ENCODE assay signal across 10 mouse cellular contexts in the genomic region with DNA sequence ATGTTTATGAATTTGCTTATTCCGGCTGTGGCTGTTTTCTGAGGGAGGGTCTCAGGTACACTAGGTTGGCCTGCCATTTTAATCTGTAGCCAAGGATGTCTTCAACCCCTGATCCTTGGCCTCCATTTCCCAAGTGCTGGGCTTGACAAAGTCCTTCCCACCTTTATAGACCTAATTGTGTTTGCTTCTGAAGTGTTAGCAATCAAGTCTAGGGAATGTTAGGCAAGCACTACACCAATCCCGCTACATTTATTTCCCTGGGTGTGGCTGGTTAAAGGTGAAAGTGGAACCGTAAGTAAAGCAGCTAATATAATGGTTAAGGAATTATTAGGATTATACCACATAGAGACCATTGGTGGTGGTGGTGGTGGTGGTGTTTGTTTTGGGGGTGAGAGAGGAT. TPM values are rescaled to one million over a fixed set of nuclear protein-coding genes. Genes with fewer than 3 reads are reported as not detected.
A peak's percentile ranks its signal among the peaks of the same experiment; 100 is the strongest.
DNase-seq lines count a peak whose midpoint lies in the region; ATAC-seq and TF ChIP-seq lines count a peak whose summit lies in the region.
"Had no signal": no experiment of that assay in that cellular context is flagged by ENCODE, and none has a peak within 500 bp of the region (broad histone marks: within the 10 kb centered on the region; RNA-seq: fewer than 3 reads in every experiment).

No protein-coding gene starts in this region.

- DNase-seq in heart, postnatal 4 days: no peak
- no peak for DNase-seq in MEL (ENCODE audit: low read depth, low spot score)
- DNase-seq in midbrain, embryonic 10.5 days (ENCODE audit: low spot score): no peak
- no peak for DNase-seq in embryo, embryonic 10.5 days (ENCODE audit: low spot score)
- no peak for DNase-seq in thymus, postnatal 4 days
- no peak for DNase-seq in frontal cortex, postnatal 36 days (ENCODE audit: low spot score in 2 of 2)
- DNase-seq: kidney, adult 11 months; thymus, postnatal 36 days had no signal

- no peak for TF ChIP-seq POLR2A in MEL (IDR thresholded peaks at IDR 0.05; ENCODE audit: control insufficient read depth in 1 of 2, insufficient read depth in 1 of 2, low read depth in 1 of 2, low read length in 2 of 2, poor library complexity in 1 of 2)

- peaks cover 5% of the 10 kb centered on the region; the same call in 1 of the 2 replicates for H3K4me1 ChIP-seq in heart, embryonic 15.5 days (replicated peaks)
- H3K4me1 ChIP-seq in MEL (ENCODE audit: control insufficient read depth in 1 of 2, insufficient read depth in 2 of 2, low read length in 2 of 2): peaks cover 3 to 6% of the 10 kb centered on the region in 2 experiments; a peak in 3 of 4 replicates
- peaks cover 6% of the 10 kb centered on the region for H3K4me1 ChIP-seq in heart, embryonic 16.5 days (ENCODE audit: control insufficient read depth, insufficient read depth, low read length)
- no peaks in the 10 kb centered on the region for H3K4me1 ChIP-seq in midbrain, embryonic 10.5 days

- peak overlapping the region; percentile 52 for H3K4me2 ChIP-seq in heart, embryonic 15.5 days
- peak overlapping the region; percentile 60 for H3K4me2 ChIP-seq in heart, embryonic 16.5 days (ENCODE audit: low read depth, low read length)

- no peaks in the 10 kb centered on the region for H3K9me3 ChIP-seq in heart, embryonic 15.5 days (replicated peaks)
- H3K9me3 ChIP-seq in MEL (replicated peaks; ENCODE audit: insufficient read depth, low read length): no peaks in the 10 kb centered on the region
- H3K9me3 ChIP-seq in heart, embryonic 16.5 days (replicated peaks; ENCODE audit: control insufficient read depth, low read length): no peaks in the 10 kb centered on the region
- no peaks in the 10 kb centered on the region for H3K9me3 ChIP-seq in midbrain, embryonic 10.5 days (replicated peaks)

- no peak for TF ChIP-seq RAD21 in MEL (IDR thresholded peaks at IDR 0.05; ENCODE audit: low read depth, low read length)

- H3K27ac ChIP-seq in heart, embryonic 15.5 days: no peak overlapping the region
- H3K27ac ChIP-seq in MEL (ENCODE audit: control insufficient read depth, low read depth, low read length): no peak overlapping the region
- H3K27ac ChIP-seq in heart, embryonic 16.5 days (ENCODE audit: low read length): no peak overlapping the region
- no peak overlapping the region for H3K27ac ChIP-seq in midbrain, embryonic 10.5 days (replicated peaks)

- 58% methylated on average over 3 of the region's 3 CpGs for WGBS in heart, embryonic 15.5 days
- WGBS in heart, embryonic 16.5 days: 78% methylated on average over 3 of the region's 3 CpGs
- 95% methylated on average over 3 of the region's 3 CpGs for WGBS in midbrain, embryonic 10.5 days

- no peaks in the 10 kb centered on the region for H3K27me3 ChIP-seq in heart, embryonic 15.5 days
- H3K27me3 ChIP-seq in MEL (ENCODE audit: control insufficient read depth in 1 of 2, insufficient read depth in 2 of 2, low read length in 2 of 2): no peaks in the 10 kb centered on the region
- H3K27me3 ChIP-seq in heart, embryonic 16.5 days (ENCODE audit: control insufficient read depth, insufficient read depth, low read length): no peaks in the 10 kb centered on the region
- H3K27me3 ChIP-seq in midbrain, embryonic 10.5 days (ENCODE audit: low read depth, poor library complexity, severe bottlenecking): peaks cover 5% of the 10 kb centered on the region; the same call in 1 of the 2 replicates

- no peak for TF ChIP-seq EP300 in MEL (IDR thresholded peaks at IDR 0.05; ENCODE audit: low read depth in 1 of 2, low read length in 2 of 2)

- H3K79me2 ChIP-seq in MEL (ENCODE audit: control insufficient read depth, insufficient read depth, low read length, poor library complexity): peaks cover 21% of the 10 kb centered on the region

- H3K4me3 ChIP-seq in heart, embryonic 15.5 days: peak overlapping the region; percentile 38
- H3K4me3 ChIP-seq in MEL (ENCODE audit: control insufficient read depth in 1 of 2, insufficient read depth in 1 of 2, low read depth in 2 of 2, low read length in 2 of 2): peak overlapping the region; percentile 29 to 75; a peak in 3 of 4 replicates
- peak overlapping the region; percentile 48 for H3K4me3 ChIP-seq in heart, embryonic 16.5 days (ENCODE audit: low read length)
- H3K4me3 ChIP-seq in midbrain, embryonic 10.5 days: 0 out of 2 replicates have a peak overlapping the region, but pooled peaks have one; percentile 63

- peaks cover 11% of the 10 kb centered on the region for H3K36me3 ChIP-seq in heart, embryonic 15.5 days
- peaks cover 9 to 19% of the 10 kb centered on the region in 2 experiments for H3K36me3 ChIP-seq in MEL (ENCODE audit: control insufficient read depth in 1 of 2, insufficient read depth in 2 of 2, low read length in 2 of 2)
- peaks cover 7% of the 10 kb centered on the region; the same call in 1 of the 2 replicates for H3K36me3 ChIP-seq in heart, embryonic 16.5 days (ENCODE audit: control insufficient read depth, insufficient read depth)
- H3K36me3 ChIP-seq in midbrain, embryonic 10.5 days: peaks cover 38% of the 10 kb centered on the region

- no peak for ATAC-seq in heart, embryonic 15.5 days (replicated peaks; ENCODE audit: insufficient number of reproducible peaks, insufficient read depth, low FRiP score, low read depth)
- no peak for ATAC-seq in heart, embryonic 16.5 days (replicated peaks; ENCODE audit: extremely low read depth, insufficient read depth, low FRiP score)

- no peak for TF ChIP-seq CTCF in MEL (IDR thresholded peaks at IDR 0.05 in 2 of 3, conservative IDR thresholded peaks at IDR 0.05 in 1 of 3; ENCODE audit: control insufficient read depth in 1 of 3, insufficient read depth in 1 of 3, low read depth in 2 of 3, low read length in 3 of 3, poor library complexity in 1 of 3, severe bottlenecking in 1 of 3)

- no peak overlapping the region for H3K9ac ChIP-seq in heart, embryonic 15.5 days
- H3K9ac ChIP-seq in MEL (ENCODE audit: control insufficient read depth, low read depth, low read length, poor library complexity, severe bottlenecking): peak overlapping the region; percentile 86
- peak overlapping the region; percentile 82 for H3K9ac ChIP-seq in heart, embryonic 16.5 days (ENCODE audit: low read length)

TF ChIP-seq in MEL, 35 proteins besides CTCF, POLR2A, EP300 and RAD21:
- no peak for TF ChIP-seq TCF12 (IDR thresholded peaks at IDR 0.05; ENCODE audit: low read depth, low read length)
- no peak for TF ChIP-seq CHD2 (IDR thresholded peaks at IDR 0.05; ENCODE audit: low read length)
- TF ChIP-seq RCOR1 (IDR thresholded peaks at IDR 0.05; ENCODE audit: low read depth, low read length): no peak
- TF ChIP-seq USF2 (IDR thresholded peaks at IDR 0.05; ENCODE audit: borderline replicate concordance in 1 of 2, insufficient read depth in 1 of 2, low read depth in 1 of 2, low read length in 2 of 2): no peak
- TF ChIP-seq E2F4 (IDR thresholded peaks at IDR 0.05; ENCODE audit: borderline replicate concordance, low read depth, low read length): no peak
- no peak for TF ChIP-seq KAT2A (conservative IDR thresholded peaks at IDR 0.05; ENCODE audit: low read depth, low read length)
- no peak for TF ChIP-seq SMC3 (IDR thresholded peaks at IDR 0.05; ENCODE audit: low read depth, low read length)
- TF ChIP-seq MAZ (IDR thresholded peaks at IDR 0.05; ENCODE audit: low read depth, low read length): no peak
- TF ChIP-seq JUND (IDR thresholded peaks at IDR 0.05; ENCODE audit: low read depth, low read length): no peak
- no peak for TF ChIP-seq HCFC1 (IDR thresholded peaks at IDR 0.05; ENCODE audit: low read depth, low read length)
- TF ChIP-seq ZMIZ1 (IDR thresholded peaks at IDR 0.05; ENCODE audit: low read depth, low read length): no peak
- no peak for TF ChIP-seq NRF1 (IDR thresholded peaks at IDR 0.05; ENCODE audit: insufficient read depth, low read depth, low read length, poor library complexity, severe bottlenecking)
- no peak for TF ChIP-seq UBTF (IDR thresholded peaks at IDR 0.05; ENCODE audit: borderline replicate concordance, insufficient read depth, low read depth, low read length)
- TF ChIP-seq ZNF384 (IDR thresholded peaks at IDR 0.05; ENCODE audit: low read depth, low read length): no peak
- no peak for TF ChIP-seq CHD1 (IDR thresholded peaks at IDR 0.05; ENCODE audit: low read depth, low read length)
- TF ChIP-seq ZKSCAN1 (IDR thresholded peaks at IDR 0.05; ENCODE audit: low read depth, low read length): no peak
- TF ChIP-seq SIN3A (IDR thresholded peaks at IDR 0.05; ENCODE audit: low read length): no peak

RNA-seq across cellular contexts. Expression of a gene that starts 1.6 kb away (rescaled TPM):
- 728 and 1,044 TPM in 2 replicates for polyA plus RNA-seq in heart, embryonic 15.5 days (2015; fragmentation: Nextera tagmentation; extraction: Ambion mirVana)
- 1,000 to 10,000 TPM; 1,187 to 1,211 TPM for total RNA-seq in heart, postnatal 4 days (2021)
- 245 and 268 TPM in 2 replicates for total RNA-seq in MEL (2012; rRNA removed)
- polyA plus RNA-seq in MEL (2012; ENCODE audit: insufficient read depth in 1 of 2, insufficient read length in 2 of 2, low read depth in 1 of 2, low replicate concordance in 2 of 2, missing spikeins in 1 of 2): 1,000 to 10,000 TPM in 1 of 2 experiments, 100 to 1,000 TPM in 1; 721 to 1,065 TPM
- polyA plus RNA-seq in heart, embryonic 16.5 days (2015; fragmentation: Nextera tagmentation; extraction: Ambion mirVana): 884 and 895 TPM in 2 replicates
- polyA plus RNA-seq in midbrain, embryonic 10.5 days (2016; fragmentation: Nextera tagmentation; extraction: Ambion mirVana): 273 and 288 TPM in 2 replicates

RNA-seq across cellular contexts. Expression of a gene that starts 5.4 kb away (rescaled TPM):
- polyA plus RNA-seq in heart, embryonic 15.5 days (2015; fragmentation: Nextera tagmentation; extraction: Ambion mirVana): 46.0 and 47.8 TPM in 2 replicates
- 10 to 100 TPM; 44.6 to 44.7 TPM for total RNA-seq in heart, postnatal 4 days (2021)
- total RNA-seq in MEL (2012; rRNA removed): 34.9 and 36.2 TPM in 2 replicates
- polyA plus RNA-seq in MEL (2012; ENCODE audit: insufficient read depth in 1 of 2, insufficient read length in 2 of 2, low read depth in 1 of 2, low replicate concordance in 2 of 2, missing spikeins in 1 of 2): 10 to 100 TPM in 1 of 2 experiments, not detected in 1; 34.3 TPM
- polyA plus RNA-seq in heart, embryonic 16.5 days (2015; fragmentation: Nextera tagmentation; extraction: Ambion mirVana): 43.5 and 46.5 TPM in 2 replicates
- 43.9 and 47.3 TPM in 2 replicates for polyA plus RNA-seq in midbrain, embryonic 10.5 days (2016; fragmentation: Nextera tagmentation; extraction: Ambion mirVana)

RNA-seq across cellular contexts. Expression of a gene that starts 10.0 kb away (rescaled TPM):
- polyA plus RNA-seq in heart, embryonic 15.5 days (2015; fragmentation: Nextera tagmentation; extraction: Ambion mirVana): 10.6 and 12.6 TPM in 2 replicates
- 10 to 100 TPM; 13.1 to 15.0 TPM for total RNA-seq in heart, postnatal 4 days (2021)
- 2.2 and 2.6 TPM in 2 replicates for total RNA-seq in MEL (2012; rRNA removed)
- 1 to 10 TPM in 1 of 2 experiments, not detected in 1; 1.7 TPM for polyA plus RNA-seq in MEL (2012; ENCODE audit: insufficient read depth in 1 of 2, insufficient read length in 2 of 2, low read depth in 1 of 2, low replicate concordance in 2 of 2, missing spikeins in 1 of 2)
- polyA plus RNA-seq in heart, embryonic 16.5 days (2015; fragmentation: Nextera tagmentation; extraction: Ambion mirVana): 10.3 and 12.1 TPM in 2 replicates
- 19.7 and 22.6 TPM in 2 replicates for polyA plus RNA-seq in midbrain, embryonic 10.5 days (2016; fragmentation: Nextera tagmentation; extraction: Ambion mirVana)
